Mouse (Mus musculus) stomach, postnatal 0 days (tissue): ENCODE measurements at regions not wholly inside any gene's neighbourhood (a gene's known extent, or its start where the extent isn't known, plus 50 kb on each side); places are given as distances from the start of the nearest gene placed in this dataset.

Experiments
- CTCF ChIP-seq: IDR thresholded peaks from 2 replicates; pipeline ENCODE4 v1.5.1; 2016; ENCODE audit warnings: antibody characterized with exemption, low read depth, mild to moderate bottlenecking, moderate library complexity
- EP300 ChIP-seq: optimal IDR thresholded peaks from 2 replicates; pipeline ENCODE3; 2016; ENCODE audit warnings: antibody characterized with exemption

GRCm38 (mm10) chr1:137953369-137953768, 222.1 kb downstream of the Ptprc start:
- no peak for TF ChIP-seq CTCF
- TF ChIP-seq EP300, result no peak
